Mouse (Mus musculus): ENCODE data around the gene Gm21822. TPM values are rescaled to one million over a fixed set of nuclear protein-coding genes. Genes with fewer than 3 reads are reported as not detected.
"Not testable (repeated sequence)": the region's sequence is repeated elsewhere in the genome, so short reads cannot be mapped to it uniquely, and the experiment has no call there.

The Gm21822 gene
- polyA plus RNA-seq (2014; fragmentation: Nextera tagmentation; extraction: Ambion mirVana): not detected in 2 replicates

DNA sequence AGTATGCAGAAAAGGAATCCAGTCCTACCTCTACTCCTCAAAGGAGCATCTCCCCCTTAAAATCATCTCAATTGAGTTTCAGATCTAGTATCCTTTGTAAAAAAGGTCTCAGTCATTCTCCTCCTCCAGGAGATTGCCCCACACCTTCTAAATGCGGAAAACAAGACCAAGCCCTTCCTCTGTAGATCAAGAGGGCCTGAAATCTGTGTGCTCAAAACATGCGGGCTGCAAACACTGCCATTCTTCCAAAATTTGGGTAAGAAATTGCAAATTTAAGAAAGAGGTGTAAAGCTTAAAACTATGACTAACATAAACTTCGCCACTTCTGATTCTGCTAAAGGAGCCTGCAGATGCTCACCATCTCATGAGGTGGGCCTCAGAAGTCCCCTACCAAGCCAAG is at the start of gene Gm21822:
Gene Gm21822, plus strand, starts transcription at position 301 of the 400 bp plus-strand sequence.
- not testable (repeated sequence) for ATAC-seq (ENCODE audit: low read depth); H3K27me3 ChIP-seq (replicated peaks; ENCODE audit: control insufficient read depth, insufficient read depth, low read length); H3K4me3 ChIP-seq (ENCODE audit: low read depth, low read length); H3K4me2 ChIP-seq (ENCODE audit: low read depth, low read length); H3K27ac ChIP-seq (replicated peaks; ENCODE audit: low read depth, low read length); H3K4me1 ChIP-seq (ENCODE audit: control insufficient read depth, insufficient read depth, low read length); DNase-seq (ENCODE audit: low spot score); H3K36me3 ChIP-seq (ENCODE audit: control insufficient read depth, insufficient read depth, low read length); H3K9me3 ChIP-seq (ENCODE audit: control insufficient read depth, low read length); H3K9ac ChIP-seq (ENCODE audit: low read depth, low read length)
- no CpG with 5 or more reads among the region's 3 CpGs for WGBS
